Mouse (Mus musculus): Measurements from ENCODE around the gene Cldn13. TPM values are rescaled to one million over a fixed set of nuclear protein-coding genes. Genes with fewer than 3 reads are reported as not detected.
A peak's percentile ranks its signal among the peaks of the same experiment; 100 is the strongest.
"Not testable (repeated sequence)": the region's sequence is repeated elsewhere in the genome, so short reads cannot be mapped to it uniquely, and the experiment has no call there.

Gene Cldn13
- polyA plus RNA-seq, 1 experiment from 2014 or later = 2.6 TPM

GRCm38 (mm10) chr5:134945266-134945959, 30.1 kb upstream of the Cldn13 start:
- Histone ChIP-seq H3K27ac (no peak overlapping the region), H3K9ac (no peak overlapping the region), H3K36me3 (no peaks in the 10 kb centered on the region), H3K4me1 (peaks cover 9% of the 10 kb centered on the region), H3K4me3 (peak overlapping the region; percentile 15), H3K27me3 (peaks cover 41% of the 10 kb centered on the region), H3K9me3 (replicated peaks) (no peaks in the 10 kb centered on the region), H3K4me2 (replicated peaks) (no peak overlapping the region; the same call in 1 of the 2 replicates)
- WGBS = 46% methylated on average over 18 of the region's 19 CpGs
- ATAC-seq (ENCODE audit: low FRiP score) = no peak

GRCm38 (mm10) chr5:134944179-134944578, 28.9 kb upstream of the Cldn13 start:
- peaks cover 9% of the 10 kb centered on the region for H3K4me1 ChIP-seq
- 70% methylated on average over 5 of the region's 5 CpGs for whole genome bisulfite sequencing
- no peaks in the 10 kb centered on the region for H3K9me3 ChIP-seq (replicated peaks)
- no peak overlapping the region for H3K4me3 ChIP-seq
- H3K27me3 ChIP-seq = peaks cover 41% of the 10 kb centered on the region
- no peak overlapping the region for H3K9ac ChIP-seq
- no peak overlapping the region for H3K4me2 ChIP-seq (replicated peaks)
- no peak overlapping the region for H3K27ac ChIP-seq
- ATAC-seq (ENCODE audit: low FRiP score) = no peak
- no peaks in the 10 kb centered on the region for H3K36me3 ChIP-seq

GRCm38 (mm10) chr5:134942740-134943139, 27.4 kb upstream of the Cldn13 start:
- H3K4me3 ChIP-seq = no peak overlapping the region
- no peaks in the 10 kb centered on the region for H3K9me3 ChIP-seq (replicated peaks)
- H3K4me1 ChIP-seq = peaks cover 9% of the 10 kb centered on the region
- no peak overlapping the region for H3K9ac ChIP-seq
- no peak for ATAC-seq (ENCODE audit: low FRiP score)
- H3K36me3 ChIP-seq = no peaks in the 10 kb centered on the region
- H3K27ac ChIP-seq = no peak overlapping the region
- H3K4me2 ChIP-seq (replicated peaks) = no peak overlapping the region
- peaks cover 36% of the 10 kb centered on the region for H3K27me3 ChIP-seq
- WGBS = 80% methylated on average over 2 of the region's 2 CpGs

- Histone ChIP-seq H3K9me3 (replicated peaks) (no peaks in the 10 kb centered on the region), H3K4me3 (no peak overlapping the region), H3K27me3 (peaks cover 25% of the 10 kb centered on the region), H3K36me3 (no peaks in the 10 kb centered on the region), H3K4me1 (peaks cover 6% of the 10 kb centered on the region), H3K9ac (no peak overlapping the region), H3K27ac (no peak overlapping the region), H3K4me2 (replicated peaks) (no peak overlapping the region)
- 84% methylated on average over 14 of the region's 14 CpGs for WGBS
- no peak for ATAC-seq (ENCODE audit: low FRiP score)
Observed at GRCm38 (mm10) chr5:134941472-134942209, 26.3 kb upstream of the Cldn13 start.

- not testable (repeated sequence) for H3K9ac ChIP-seq; H3K36me3 ChIP-seq; ATAC-seq (ENCODE audit: low FRiP score); H3K9me3 ChIP-seq (replicated peaks); H3K4me1 ChIP-seq; H3K27ac ChIP-seq; H3K27me3 ChIP-seq; H3K4me3 ChIP-seq; H3K4me2 ChIP-seq (replicated peaks)
- 86% methylated on average over 3 of the region's 7 CpGs for WGBS
Observed at GRCm38 (mm10) chr5:134939554-134939953, 24.2 kb upstream of the Cldn13 start.

- Histone ChIP-seq H3K9ac (no peak overlapping the region), H3K27ac (no peak overlapping the region), H3K36me3 (no peaks in the 10 kb centered on the region), H3K4me3 (no peak overlapping the region), H3K27me3 (0 out of 2 replicates have a peak, but pooled peaks cover under 1% of the 10 kb centered on the region), H3K4me2 (replicated peaks) (no peak overlapping the region), H3K9me3 (replicated peaks) (no peaks in the 10 kb centered on the region), H3K4me1 (no peaks in the 10 kb centered on the region)
- ATAC-seq (ENCODE audit: low FRiP score) = no peak
- WGBS = 73% methylated on average over 3 of the region's 3 CpGs
Observed at GRCm38 (mm10) chr5:134939069-134939468, 23.7 kb upstream of the Cldn13 start.

- H3K4me1 ChIP-seq = peaks cover 7% of the 10 kb centered on the region
- ATAC-seq (ENCODE audit: low FRiP score) = no peak
- no peak overlapping the region for H3K27ac ChIP-seq
- H3K9me3 ChIP-seq (replicated peaks) = no peaks in the 10 kb centered on the region
- no peaks in the 10 kb centered on the region for H3K36me3 ChIP-seq
- WGBS = 88% methylated on average over 6 of the region's 6 CpGs
- no peak overlapping the region for H3K4me3 ChIP-seq
- no peak overlapping the region for H3K4me2 ChIP-seq (replicated peaks)
- H3K27me3 ChIP-seq = no peaks in the 10 kb centered on the region
- no peak overlapping the region for H3K9ac ChIP-seq
Observed at GRCm38 (mm10) chr5:134936626-134937185, 21.4 kb upstream of the Cldn13 start.

GRCm38 (mm10) chr5:134936051-134936450, 20.7 kb upstream of the Cldn13 start:
- no peak overlapping the region for H3K9ac ChIP-seq
- no peak overlapping the region for H3K4me3 ChIP-seq
- H3K9me3 ChIP-seq (replicated peaks) = no peaks in the 10 kb centered on the region
- no peak overlapping the region for H3K4me2 ChIP-seq (replicated peaks)
- peaks cover 7% of the 10 kb centered on the region for H3K4me1 ChIP-seq
- H3K36me3 ChIP-seq = no peaks in the 10 kb centered on the region
- WGBS = 93% methylated on average over 6 of the region's 6 CpGs
- ATAC-seq (ENCODE audit: low FRiP score) = no peak
- H3K27ac ChIP-seq = no peak overlapping the region
- H3K27me3 ChIP-seq = no peaks in the 10 kb centered on the region

- no peak overlapping the region for H3K27ac ChIP-seq
- 91% methylated on average over 3 of the region's 3 CpGs for WGBS
- H3K9me3 ChIP-seq (replicated peaks) = no peaks in the 10 kb centered on the region
- H3K4me2 ChIP-seq (replicated peaks) = no peak overlapping the region
- no peak overlapping the region for H3K9ac ChIP-seq
- H3K4me3 ChIP-seq = no peak overlapping the region
- H3K36me3 ChIP-seq = no peaks in the 10 kb centered on the region
- H3K27me3 ChIP-seq = peaks cover 4% of the 10 kb centered on the region; the same call in 1 of the 2 replicates
- no peak for ATAC-seq (ENCODE audit: low FRiP score)
- peaks cover 7% of the 10 kb centered on the region for H3K4me1 ChIP-seq
Observed at GRCm38 (mm10) chr5:134934666-134935065, 19.3 kb upstream of the Cldn13 start.

GRCm38 (mm10) chr5:134933686-134934085, 18.4 kb upstream of the Cldn13 start:
- 81% methylated on average over 5 of the region's 5 CpGs for WGBS

GRCm38 (mm10) chr5:134933281-134933680, 18.0 kb upstream of the Cldn13 start:
- Histone ChIP-seq H3K36me3 (no peaks in the 10 kb centered on the region), H3K27ac (no peak overlapping the region), H3K4me1 (peaks cover 7% of the 10 kb centered on the region), H3K4me2 (replicated peaks) (peak overlapping the region; percentile 94; the same call in 1 of the 2 replicates), H3K4me3 (no peak overlapping the region), H3K9ac (no peak overlapping the region), H3K9me3 (replicated peaks) (no peaks in the 10 kb centered on the region), H3K27me3 (peaks cover 4% of the 10 kb centered on the region; the same call in 1 of the 2 replicates)
- 94% methylated on average over 8 of the region's 8 CpGs for WGBS
- no peak for ATAC-seq (ENCODE audit: low FRiP score)

More at GRCm38 (mm10) chr5:134933686-134934085, 18.4 kb upstream of the Cldn13 start:
- H3K4me3 ChIP-seq; H3K27me3 ChIP-seq; ATAC-seq (ENCODE audit: low FRiP score); H3K4me2 ChIP-seq (replicated peaks); H3K27ac ChIP-seq; H3K9me3 ChIP-seq (replicated peaks); H3K36me3 ChIP-seq; H3K4me1 ChIP-seq; H3K9ac ChIP-seq: not testable (repeated sequence)

GRCm38 (mm10) chr5:134932903-134933276, 17.6 kb upstream of the Cldn13 start:
- H3K27ac ChIP-seq = no peak overlapping the region

More at GRCm38 (mm10) chr5:134932903-134933276, 17.6 kb upstream of the Cldn13 start:
- Histone ChIP-seq H3K36me3 (no peaks in the 10 kb centered on the region), H3K9ac (peak overlapping the region; percentile 72; the same call in 1 of the 2 replicates), H3K4me2 (replicated peaks) (peak overlapping the region; percentile 94), H3K27me3 (peaks cover 4% of the 10 kb centered on the region; the same call in 1 of the 2 replicates), H3K4me3 (peak overlapping the region; percentile 71), H3K9me3 (replicated peaks) (no peaks in the 10 kb centered on the region), H3K4me1 (peaks cover 7% of the 10 kb centered on the region)
- ATAC-seq (ENCODE audit: low FRiP score) = no peak
- 52% methylated on average over 9 of the region's 9 CpGs for whole genome bisulfite sequencing
